Mouse (Mus musculus) E14TG2a.4 (cell line): ENCODE results near the gene Nudt3.

Experiments
- H3K27me3 ChIP-seq: 2 replicates; pipeline ENCODE4 v1.6.1; 2014; ENCODE audit warnings: low read length, control low read depth; ENCODE audit not compliant: insufficient read depth
- H3K36me3 ChIP-seq: 2 replicates; pipeline ENCODE4 v1.6.1; 2014; ENCODE audit warnings: low read length, control low read depth; ENCODE audit not compliant: insufficient read depth
- H3K4me1 ChIP-seq: replicated peaks from 2 replicates; pipeline ENCODE4 v1.6.1; 2014; ENCODE audit warnings: low read depth, low read length, control low read depth
- H3K4me3 ChIP-seq: replicated peaks from 2 replicates; pipeline ENCODE4 v1.5.1; 2014; ENCODE audit warnings: mild to moderate bottlenecking, low read length
- H3K9me3 ChIP-seq: 2 replicates; pipeline ENCODE4 v1.6.1; 2014; ENCODE audit warnings: low read length, control low read depth
- CTCF ChIP-seq: conservative IDR thresholded peaks from 2 replicates; pipeline ENCODE4 v1.5.1; 2014; ENCODE audit warnings: low read length
- NANOG ChIP-seq: IDR thresholded peaks from 2 replicates; pipeline ENCODE4 v1.6.1; 2014; ENCODE audit warnings: borderline replicate concordance, low read length, mixed read lengths
- POU5F1 ChIP-seq: IDR thresholded peaks from 2 replicates; pipeline ENCODE4 v1.6.1; 2014; ENCODE audit warnings: low read length, borderline replicate concordance

The Nudt3 gene

DNA sequence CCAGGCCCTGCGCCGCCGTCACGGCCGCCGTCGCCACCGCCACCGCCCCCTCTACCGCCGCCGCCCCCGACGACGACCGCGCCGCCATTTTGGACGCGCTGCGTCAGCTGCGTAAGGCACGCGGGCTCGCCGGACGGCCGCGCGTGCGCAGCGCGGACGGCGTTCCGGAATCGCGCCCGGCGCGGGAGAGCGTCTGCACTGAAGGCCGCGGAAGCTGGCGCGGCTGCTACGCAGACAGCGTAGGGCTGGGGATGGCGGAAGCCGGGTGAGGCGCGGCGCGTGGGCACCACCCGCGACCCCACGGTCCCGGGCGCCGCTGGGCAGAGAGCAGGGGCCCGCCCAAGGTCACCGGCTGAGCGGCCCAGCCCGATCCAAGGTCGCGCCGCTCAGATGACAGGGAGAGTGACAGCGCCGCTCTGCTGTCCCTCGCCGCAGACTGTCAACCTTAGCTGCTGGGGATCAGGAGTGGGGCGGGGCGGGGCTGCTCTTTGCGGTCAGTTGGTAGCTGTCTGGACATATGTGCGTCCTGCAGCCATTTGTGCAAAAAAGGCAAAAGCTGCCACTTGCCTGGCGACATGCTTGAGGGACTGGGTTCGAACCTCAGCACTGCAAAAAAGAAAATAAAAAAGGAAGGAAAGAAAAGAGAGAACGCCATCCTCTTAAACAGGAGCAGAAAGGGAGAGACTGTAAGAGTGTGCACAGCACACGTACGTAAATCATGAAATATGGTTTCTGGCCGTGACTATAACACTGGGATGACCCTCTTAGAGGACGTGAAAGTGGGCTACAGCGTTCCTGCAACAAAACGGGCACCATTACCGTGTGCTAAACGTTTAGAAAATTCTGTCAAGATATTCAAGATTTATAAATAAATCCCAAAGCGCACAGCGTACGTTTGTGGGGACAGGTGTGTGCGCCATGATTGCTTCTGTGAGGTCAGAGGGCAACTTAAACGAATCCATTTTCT is at the start of gene Nudt3:
Nudt3 (minus strand) TSS at position 136 of the 967 bp plus-strand sequence.
- Histone ChIP-seq H3K4me3 (peak within 1 kb of the TSS; percentile 92), H3K4me1 (peaks cover 79% of the 10 kb centered on the region), H3K36me3 (peaks cover 22% of the 10 kb centered on the region), H3K27me3 (no peaks in the 10 kb centered on the region), H3K9me3 (no peaks in the 10 kb centered on the region)
- TF ChIP-seq POU5F1 (no peak), CTCF (no peak)

DNA sequence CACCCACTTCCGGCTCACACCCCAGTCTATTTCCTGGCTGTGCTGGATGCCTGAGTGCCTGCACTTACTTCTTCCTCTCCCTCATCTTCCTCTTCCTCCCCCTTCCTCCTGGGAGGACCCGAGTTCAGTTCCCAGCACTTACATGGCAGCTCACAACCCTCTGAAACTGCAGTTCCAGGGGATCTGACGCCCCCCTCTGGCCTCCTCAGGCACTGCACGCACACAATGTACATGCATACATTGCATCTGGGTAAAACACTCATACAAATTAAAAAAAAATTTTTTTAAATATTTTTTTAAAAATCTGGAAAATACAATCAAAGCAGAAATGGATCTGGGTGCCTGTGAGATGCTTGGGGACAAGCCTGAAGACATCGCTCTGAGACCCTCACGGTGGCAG is 48.4 kb upstream of the Nudt3 start:
- peak; percentile 46 for TF ChIP-seq CTCF
- TF ChIP-seq POU5F1 = no peak
- Histone ChIP-seq H3K4me1 (peaks cover 70% of the 10 kb centered on the region), H3K4me3 (peak overlapping the region; percentile 64), H3K9me3 (no peaks in the 10 kb centered on the region), H3K36me3 (no peaks in the 10 kb centered on the region), H3K27me3 (no peaks in the 10 kb centered on the region)

DNA sequence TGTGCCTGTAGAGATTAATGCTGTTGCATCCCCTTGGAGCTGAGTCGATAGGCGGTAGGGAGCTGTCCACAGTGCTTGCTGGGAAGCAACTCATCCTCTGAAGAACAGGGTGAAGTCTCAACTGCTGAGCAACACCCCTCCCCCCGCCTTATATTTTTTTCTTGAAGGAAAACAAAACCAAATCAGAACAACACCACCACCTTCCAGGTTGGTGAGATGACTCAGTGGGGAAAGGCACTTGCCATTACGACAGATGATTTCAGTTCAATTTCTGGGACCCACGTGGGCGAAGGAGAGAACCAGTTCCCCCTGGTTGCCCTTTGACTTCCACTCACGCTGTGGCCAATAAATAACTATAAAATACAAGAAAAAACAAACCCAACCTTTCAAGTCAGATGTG is 35.5 kb upstream of the Nudt3 start:
- H3K9me3 ChIP-seq = no peaks in the 10 kb centered on the region
- peaks cover 35% of the 10 kb centered on the region for H3K4me1 ChIP-seq
- peaks cover 41% of the 10 kb centered on the region for H3K27me3 ChIP-seq
- TF ChIP-seq CTCF (no peak), NANOG (no peak), POU5F1 (no peak)
- no peaks in the 10 kb centered on the region for H3K36me3 ChIP-seq
- no peak overlapping the region for H3K4me3 ChIP-seq

DNA sequence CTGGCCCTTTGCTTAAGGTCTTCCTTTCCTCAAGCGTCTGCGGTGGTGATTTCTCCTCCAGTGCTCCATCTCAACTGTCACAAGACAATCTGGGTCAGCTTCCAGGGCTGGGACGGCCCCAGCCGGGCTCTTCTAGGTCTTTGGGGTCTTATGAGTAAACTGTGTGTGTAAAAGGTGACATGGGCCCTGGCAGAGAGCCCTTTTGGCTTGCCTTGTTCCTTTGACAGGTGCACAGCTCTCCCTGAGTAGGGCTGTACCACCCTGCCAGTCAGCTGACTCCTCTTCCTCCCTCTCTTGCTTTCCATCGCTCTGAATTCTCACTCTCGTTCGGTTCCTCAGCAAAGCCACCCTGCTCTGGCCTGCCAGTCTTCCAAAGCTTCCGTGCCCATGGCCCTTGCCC is 33.8 kb upstream of the Nudt3 start:
- no peak for TF ChIP-seq CTCF
- no peak for TF ChIP-seq NANOG
- no peak for TF ChIP-seq POU5F1
- Histone ChIP-seq H3K9me3 (no peaks in the 10 kb centered on the region), H3K4me1 (peaks cover 50% of the 10 kb centered on the region), H3K36me3 (no peaks in the 10 kb centered on the region), H3K4me3 (no peak overlapping the region), H3K27me3 (peaks cover 47% of the 10 kb centered on the region)

- Histone ChIP-seq H3K4me3 (peak overlapping the region; percentile 78), H3K27me3 (peaks cover 49% of the 10 kb centered on the region), H3K36me3 (no peaks in the 10 kb centered on the region), H3K4me1 (peaks cover 52% of the 10 kb centered on the region), H3K9me3 (no peaks in the 10 kb centered on the region)
- TF ChIP-seq CTCF (no peak), POU5F1 (no peak), NANOG (no peak)
Measured at GRCm38 (mm10) chr17:27656414-27656813, 33.1 kb upstream of the Nudt3 start.

DNA sequence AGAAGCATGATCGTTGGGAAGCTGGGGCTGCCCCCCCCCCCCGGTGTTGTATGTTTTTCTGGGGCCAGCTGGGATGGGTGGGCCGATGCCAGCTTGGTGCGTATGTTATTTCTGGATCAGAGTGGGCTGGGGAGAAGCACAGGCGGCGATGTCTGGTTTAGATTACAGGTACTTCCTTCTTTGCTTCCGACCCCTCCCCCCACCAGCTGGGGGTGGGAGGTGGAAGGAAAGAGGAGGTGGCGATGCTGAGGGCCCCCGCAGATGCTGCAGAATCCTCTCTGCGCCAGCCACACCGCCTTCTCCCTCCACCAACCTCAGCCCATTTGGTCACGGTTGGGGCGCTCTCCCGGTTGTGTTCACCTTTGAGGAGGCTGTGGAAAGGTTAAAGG is 32.7 kb upstream of the Nudt3 start:
- Histone ChIP-seq H3K4me3 (peak overlapping the region; percentile 78), H3K27me3 (peaks cover 51% of the 10 kb centered on the region), H3K9me3 (no peaks in the 10 kb centered on the region), H3K4me1 (peaks cover 49% of the 10 kb centered on the region), H3K36me3 (no peaks in the 10 kb centered on the region)
- TF ChIP-seq NANOG (no peak), POU5F1 (no peak), CTCF (no peak)

- TF ChIP-seq NANOG (no peak), CTCF (no peak), POU5F1 (no peak)
- Histone ChIP-seq H3K36me3 (no peaks in the 10 kb centered on the region), H3K9me3 (no peaks in the 10 kb centered on the region), H3K4me3 (peak within 1 kb of the TSS; percentile 78), H3K27me3 (peaks cover 58% of the 10 kb centered on the region), H3K4me1 (peaks cover 54% of the 10 kb centered on the region)
Measured at GRCm38 (mm10) chr17:27655089-27656010, 32.1 kb upstream of the Nudt3 start, which contains the start of gene Pacsin1. TSS of gene Pacsin1 (plus strand) at chr17:27655509.

- H3K27me3 ChIP-seq = peaks cover 71% of the 10 kb centered on the region
- peak overlapping the region; percentile 20; the same call in 1 of the 2 replicates for H3K4me3 ChIP-seq
- H3K9me3 ChIP-seq = no peaks in the 10 kb centered on the region
- no peaks in the 10 kb centered on the region for H3K36me3 ChIP-seq
- peaks cover 57% of the 10 kb centered on the region for H3K4me1 ChIP-seq
- TF ChIP-seq POU5F1 (no peak), NANOG (no peak)
Measured at GRCm38 (mm10) chr17:27653253-27653959, 30.1 kb upstream of the Nudt3 start.
